Mouse (Mus musculus) heart, adult 2 months (tissue): ENCODE measurements at regions not wholly inside any gene's neighbourhood (a gene's known extent, or its start where the extent isn't known, plus 50 kb on each side); places are given as distances from the start of the nearest gene placed in this dataset.

ENCODE experiments used
- DNase-seq, 2 experiments: peaks; one replicate each; pipeline ENCODE4 v3.0.0; 2021
- H3K27ac ChIP-seq: fragments of 200-600 bp; 2 replicates; pipeline ENCODE4 v1.8.1; 2022
- H3K27me3 ChIP-seq: fragments of 200-500 bp; 2 replicates; pipeline ENCODE4 v1.6.1; 2012; ENCODE audit warnings: mild to moderate bottlenecking, low read length, inconsistent platforms, mixed read lengths; ENCODE audit not compliant: control insufficient read depth, insufficient read depth
- H3K36me3 ChIP-seq: fragments of 200-500 bp; 2 replicates; pipeline ENCODE4 v1.6.1; 2012; ENCODE audit warnings: low read length, inconsistent platforms; ENCODE audit not compliant: control insufficient read depth, insufficient read depth
- H3K4me1 ChIP-seq: fragments of 200-500 bp; 2 replicates; pipeline ENCODE4 v1.6.1; 2011; ENCODE audit warnings: low read length; ENCODE audit not compliant: control insufficient read depth, insufficient read depth
- H3K4me3 ChIP-seq: fragments of 200-600 bp; 2 replicates; pipeline ENCODE4 v1.8.1; 2022
- H3K79me2 ChIP-seq: fragments of 200-500 bp; replicated peaks from 2 replicates; pipeline ENCODE4 v1.6.1; 2012; ENCODE audit warnings: mild to moderate bottlenecking, inconsistent platforms, low read length, moderate library complexity, mixed read lengths; ENCODE audit not compliant: control insufficient read depth, insufficient read depth
- H3K9ac ChIP-seq: fragments of 200-500 bp; 2 replicates; pipeline ENCODE4 v1.6.1; 2012; ENCODE audit warnings: low read depth, mild to moderate bottlenecking, control low read depth, inconsistent platforms, low read length, mixed read lengths
- CTCF ChIP-seq: fragments of 200-600 bp; IDR thresholded peaks from 2 replicates; pipeline ENCODE4 v1.8.1; 2022; ENCODE audit warnings: antibody characterized with exemption, mild to moderate bottlenecking, moderate library complexity
- EP300 ChIP-seq: fragments of 200-500 bp; IDR thresholded peaks from 2 replicates; pipeline ENCODE4 v1.6.1; 2011; ENCODE audit warnings: low read depth, low read length, control low read depth; ENCODE audit not compliant: insufficient read depth
- POLR2A ChIP-seq: fragments of 200-500 bp; IDR thresholded peaks from 2 replicates; pipeline ENCODE4 v1.6.1; 2011; ENCODE audit warnings: mild to moderate bottlenecking, low read depth, low read length, control low read depth; ENCODE audit not compliant: insufficient read depth
- WGBS: fragments of 180-500 bp; shearing (Covaris S2); methylation state at CpG from one replicate; pipeline ENCODE4 v1.1.7; 2018; 5-methylcytosine and 5-hydroxymethylcytosine counted together
- intact Hi-C: fragments of 180-260 bp; cut with DNase I; formaldehyde crosslinking; loops from one replicate; pipeline ENCODE4 v1.15.1; 2025

GRCm38 (mm10) chr15:96170986-96171769 is 116.1 kb upstream of the Arid2 start:
- no peak for TF ChIP-seq EP300
- no peak for TF ChIP-seq CTCF
- TF ChIP-seq POLR2A = no peak
- no peak overlapping the region for H3K27ac ChIP-seq
- no peaks in the 10 kb centered on the region for H3K36me3 ChIP-seq
- H3K79me2 ChIP-seq = no peaks in the 10 kb centered on the region
- intact Hi-C loops = no loop called here
- 29% methylated on average over 22 of the region's 22 CpGs for WGBS
- no peak for DNase-seq
- H3K9ac ChIP-seq = no peak overlapping the region
- H3K4me1 ChIP-seq = no peaks in the 10 kb centered on the region
- H3K4me3 ChIP-seq = no peak overlapping the region
- H3K27me3 ChIP-seq = 0 out of 2 replicates have a peak, but pooled peaks cover 1% of the 10 kb centered on the region

GRCm38 (mm10) chr15:96177911-96178310 is 109.4 kb upstream of the Arid2 start:
- Histone ChIP-seq H3K27me3 (no peaks in the 10 kb centered on the region), H3K4me3 (no peak overlapping the region), H3K27ac (no peak overlapping the region), H3K36me3 (no peaks in the 10 kb centered on the region), H3K9ac (no peak overlapping the region), H3K4me1 (0 out of 2 replicates have a peak, but pooled peaks cover 1% of the 10 kb centered on the region), H3K79me2 (no peaks in the 10 kb centered on the region)
- WGBS = 81% methylated on average over 9 of the region's 9 CpGs
- TF ChIP-seq CTCF = no peak
- no peak for TF ChIP-seq POLR2A
- no peak for TF ChIP-seq EP300
- intact Hi-C loops = no loop called here
- no peak for DNase-seq

GRCm38 (mm10) chr15:96178374-96179109 is 108.8 kb upstream of the Arid2 start:
- no peak overlapping the region for H3K4me3 ChIP-seq
- no peaks in the 10 kb centered on the region for H3K79me2 ChIP-seq
- no peaks in the 10 kb centered on the region for H3K27me3 ChIP-seq
- H3K9ac ChIP-seq = no peak overlapping the region
- H3K27ac ChIP-seq = no peak overlapping the region
- 80% methylated on average over 8 of the region's 8 CpGs for WGBS
- no peak for DNase-seq
- 0 out of 2 replicates have a peak, but pooled peaks cover 1% of the 10 kb centered on the region for H3K4me1 ChIP-seq
- H3K36me3 ChIP-seq = no peaks in the 10 kb centered on the region
- TF ChIP-seq CTCF (no peak), POLR2A (no peak), EP300 (no peak)
- intact Hi-C loops = no loop called here

GRCm38 (mm10) chr15:96179511-96179910 is 107.8 kb upstream of the Arid2 start:
- no peak for DNase-seq
- 0 out of 2 replicates have a peak, but pooled peaks cover 1% of the 10 kb centered on the region for H3K4me1 ChIP-seq
- no peak overlapping the region for H3K9ac ChIP-seq
- no peak overlapping the region for H3K27ac ChIP-seq
- no peaks in the 10 kb centered on the region for H3K36me3 ChIP-seq
- TF ChIP-seq CTCF (no peak), POLR2A (no peak), EP300 (no peak)
- no peaks in the 10 kb centered on the region for H3K79me2 ChIP-seq
- intact Hi-C loops = no loop called here
- H3K4me3 ChIP-seq = no peak overlapping the region
- WGBS = 78% methylated on average over 5 of the region's 5 CpGs
- H3K27me3 ChIP-seq = no peaks in the 10 kb centered on the region

GRCm38 (mm10) chr15:96180036-96180435 is 107.3 kb upstream of the Arid2 start:
- intact Hi-C loops = no loop called here
- WGBS = 35% methylated on average over 5 of the region's 5 CpGs

GRCm38 (mm10) chr15:96180977-96181376 is 106.3 kb upstream of the Arid2 start:
- DNase-seq = no peak
- 83% methylated on average over 8 of the region's 8 CpGs for WGBS
- Histone ChIP-seq H3K79me2 (no peaks in the 10 kb centered on the region), H3K4me1 (peaks cover 1% of the 10 kb centered on the region; the same call in 1 of the 2 replicates), H3K4me3 (no peak overlapping the region), H3K36me3 (no peaks in the 10 kb centered on the region), H3K27me3 (no peaks in the 10 kb centered on the region), H3K9ac (no peak overlapping the region), H3K27ac (no peak overlapping the region)
- TF ChIP-seq EP300 = no peak
- no peak for TF ChIP-seq POLR2A
- no peak for TF ChIP-seq CTCF
- intact Hi-C loops = no loop called here

More at GRCm38 (mm10) chr15:96180036-96180435, 107.3 kb upstream of the Arid2 start:
- Histone ChIP-seq H3K4me1 (peaks cover 1% of the 10 kb centered on the region; the same call in 1 of the 2 replicates), H3K36me3 (no peaks in the 10 kb centered on the region), H3K27ac (no peak overlapping the region), H3K9ac (no peak overlapping the region), H3K79me2 (no peaks in the 10 kb centered on the region), H3K27me3 (no peaks in the 10 kb centered on the region), H3K4me3 (no peak overlapping the region)
- no peak for TF ChIP-seq EP300
- no peak for TF ChIP-seq POLR2A
- TF ChIP-seq CTCF = no peak
- peak in 1 of 2 experiments; percentile 23 for DNase-seq
